Mouse (Mus musculus) kidney, embryonic 14.5 days (tissue): Measurements from ENCODE around the gene Ppp2ca. TPM values are rescaled to one million over a fixed set of nuclear protein-coding genes. Genes with fewer than 3 reads are reported as not detected.
"Not testable (repeated sequence)": the region's sequence is repeated elsewhere in the genome, so short reads cannot be mapped to it uniquely, and the experiment has no call there.

Experiments used
- ATAC-seq: fragments of 200-750 bp; cut with Nextera tagmentation; 2 replicates; pipeline ENCODE4 v1.8.0; 2017; ENCODE audit warnings: moderate number of reproducible peaks, mild to moderate bottlenecking, moderate TSS enrichment, moderate library complexity; ENCODE audit not compliant: low FRiP score, low TSS enrichment
- H3K27ac ChIP-seq: fragments of 300-500 bp; sonication (generic); 2 replicates; pipeline ENCODE4 v1.5.1; 2014; ENCODE audit warnings: low read depth, mild to moderate bottlenecking, low read length, moderate library complexity, mixed read lengths
- H3K27me3 ChIP-seq: fragments of 300-500 bp; sonication (generic); 2 replicates; pipeline ENCODE4 v1.6.1; 2014; ENCODE audit warnings: mild to moderate bottlenecking, low read length; ENCODE audit not compliant: control insufficient read depth, insufficient read depth
- H3K36me3 ChIP-seq: fragments of 300-500 bp; sonication (generic); 2 replicates; pipeline ENCODE4 v1.6.1; 2014; ENCODE audit warnings: low read length, mixed read lengths; ENCODE audit not compliant: control insufficient read depth, insufficient read depth
- H3K4me1 ChIP-seq: fragments of 300-500 bp; sonication (generic); 2 replicates; pipeline ENCODE4 v1.6.1; 2014; ENCODE audit warnings: low read length, mixed read lengths; ENCODE audit not compliant: control insufficient read depth, insufficient read depth
- H3K4me2 ChIP-seq: fragments of 300-500 bp; sonication (generic); replicated peaks from 2 replicates; pipeline ENCODE4 v1.6.1; 2014; ENCODE audit warnings: low read depth, mild to moderate bottlenecking, low read length
- H3K4me3 ChIP-seq: fragments of 300-500 bp; sonication (generic); 2 replicates; pipeline ENCODE4 v1.5.1; 2014; ENCODE audit warnings: mild to moderate bottlenecking, low read length
- H3K9ac ChIP-seq: fragments of 300-500 bp; sonication (generic); 2 replicates; pipeline ENCODE4 v1.6.1; 2014; ENCODE audit warnings: low read depth, mild to moderate bottlenecking, low read length, moderate library complexity
- H3K9me3 ChIP-seq: fragments of 300-500 bp; sonication (generic); 2 replicates; pipeline ENCODE4 v1.6.1; 2016; ENCODE audit warnings: low read length; ENCODE audit not compliant: control insufficient read depth
- WGBS: fragments of 180-500 bp; shearing (Covaris S2); extraction: QIAGEN DNeasy Blood & Tissue Kit; methylation state at CpG from one replicate; pipeline ENCODE4 v1.1.7; 2014; 5-methylcytosine and 5-hydroxymethylcytosine counted together
- polyA plus RNA-seq: library from polyadenylated mRNA; unstranded; fragments of >200 nt; fragmentation: Nextera tagmentation; extraction: Ambion mirVana; gene quantifications from 2 replicates; pipeline ENCODE4 v1.2.1, GENCODE M21; 2014

Gene Ppp2ca
- polyA plus RNA-seq, 1 experiment from 2014 or later: 110 TPM

DNA sequence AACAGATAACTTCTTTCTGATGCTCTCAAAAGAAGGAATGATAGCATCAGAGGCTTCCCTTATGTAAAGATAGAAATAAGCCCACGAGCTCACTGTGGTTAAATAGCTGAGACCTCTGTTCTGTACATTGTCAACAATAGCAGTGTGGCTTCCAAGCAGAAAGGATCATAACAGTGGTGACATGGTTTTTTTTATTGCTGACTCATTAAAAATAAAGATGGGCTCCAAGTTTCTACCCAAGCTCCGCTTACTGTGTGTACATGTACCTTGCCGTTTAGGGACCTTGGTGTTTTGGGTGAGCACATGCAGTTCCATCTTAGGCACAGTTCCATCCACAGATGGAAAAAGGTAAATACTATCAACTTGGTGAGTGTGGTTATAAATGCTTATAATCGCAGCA, 4.5 kb downstream of the Ppp2ca start:
- no peaks in the 10 kb centered on the region for H3K9me3 ChIP-seq
- H3K36me3 ChIP-seq: no peaks in the 10 kb centered on the region; the same call in 1 of the 2 replicates
- H3K27me3 ChIP-seq: no peaks in the 10 kb centered on the region
- H3K4me3 ChIP-seq: no peak overlapping the region
- H3K27ac ChIP-seq: no peak overlapping the region
- H3K4me2 ChIP-seq: no peak overlapping the region
- ATAC-seq: no peak
- peaks cover 15% of the 10 kb centered on the region for H3K4me1 ChIP-seq
- 87% methylated on average over 4 of the region's 4 CpGs for WGBS
- H3K9ac ChIP-seq: no peak overlapping the region

DNA sequence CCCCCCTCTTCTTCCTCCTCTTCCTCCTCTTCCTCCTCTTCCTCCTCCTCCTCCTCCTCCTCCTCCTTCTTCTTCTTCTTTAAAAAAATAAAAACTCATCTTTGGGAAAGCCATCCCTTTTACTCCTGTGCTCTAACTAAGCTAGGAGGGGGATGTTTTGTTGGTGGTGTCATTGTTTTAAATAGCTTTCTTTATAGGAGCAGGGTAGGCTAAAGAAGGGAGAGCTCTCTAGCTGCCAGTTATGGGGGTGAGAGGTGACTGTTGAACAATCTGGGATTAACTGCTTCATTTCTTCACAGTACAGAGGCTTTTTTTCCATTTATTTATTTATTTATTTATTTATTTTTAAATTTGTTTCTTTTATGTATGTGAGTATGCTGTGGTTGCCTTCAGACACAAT, 7.0 kb downstream of the Ppp2ca start:
- Histone ChIP-seq H3K4me3 (no peak overlapping the region), H3K9me3 (no peaks in the 10 kb centered on the region), H3K4me2 (no peak overlapping the region), H3K27ac (no peak overlapping the region), H3K36me3 (no peaks in the 10 kb centered on the region; the same call in 1 of the 2 replicates), H3K9ac (no peak overlapping the region), H3K27me3 (no peaks in the 10 kb centered on the region), H3K4me1 (peaks cover 12% of the 10 kb centered on the region)
- no peak for ATAC-seq

DNA sequence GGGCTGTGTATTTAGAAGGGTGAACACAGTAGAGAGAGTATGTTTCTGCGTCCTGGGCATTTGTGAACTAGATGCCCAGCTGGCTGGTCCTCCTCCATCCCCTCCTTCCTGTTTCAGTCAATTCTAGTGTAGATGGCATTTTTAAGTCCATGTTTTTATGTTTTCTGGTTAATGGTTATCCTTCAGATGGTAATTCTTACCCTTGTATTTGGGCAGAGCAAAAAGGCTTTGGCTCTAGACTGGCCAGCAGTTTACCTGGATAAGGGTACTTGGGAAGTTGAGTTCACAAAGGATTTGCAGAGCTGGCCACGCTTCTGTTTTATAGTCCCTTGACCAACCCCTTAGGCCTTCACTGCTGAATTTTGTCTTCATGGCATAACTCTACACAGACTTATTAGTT, 7.6 kb downstream of the Ppp2ca start:
- Histone ChIP-seq H3K27me3 (no peaks in the 10 kb centered on the region), H3K4me1 (peaks cover 10% of the 10 kb centered on the region), H3K4me3 (no peak overlapping the region), H3K27ac (no peak overlapping the region), H3K36me3 (no peaks in the 10 kb centered on the region), H3K9ac (no peak overlapping the region), H3K4me2 (no peak overlapping the region), H3K9me3 (no peaks in the 10 kb centered on the region)
- ATAC-seq: no peak
- 88% methylated on average over 2 of the region's 2 CpGs for WGBS

DNA sequence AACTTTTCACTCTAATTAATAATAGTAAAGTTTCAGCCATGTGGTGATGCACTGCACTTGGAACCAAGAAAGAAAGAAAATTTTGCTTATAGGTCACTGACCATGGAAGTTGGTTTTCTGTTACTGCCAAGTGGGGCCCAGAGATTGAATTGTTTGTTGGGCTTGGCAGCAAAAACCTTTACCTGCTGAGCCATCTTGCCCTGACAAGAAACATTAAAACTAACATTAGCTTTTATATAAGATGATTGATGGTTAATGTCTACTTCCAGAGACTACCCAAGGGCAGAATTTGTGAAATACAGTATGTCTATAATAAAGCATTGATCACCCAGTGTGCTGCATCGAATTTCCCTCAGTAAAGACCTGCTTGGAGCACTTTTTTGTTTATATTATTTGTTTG, 8.0 kb downstream of the Ppp2ca start:
- no peaks in the 10 kb centered on the region for H3K27me3 ChIP-seq
- WGBS: 90% methylated on average over 1 of the region's 1 CpGs
- H3K4me2 ChIP-seq: no peak overlapping the region
- H3K4me3 ChIP-seq: no peak overlapping the region
- no peak overlapping the region for H3K27ac ChIP-seq
- H3K36me3 ChIP-seq: no peaks in the 10 kb centered on the region
- peaks cover 7% of the 10 kb centered on the region for H3K4me1 ChIP-seq
- no peak for ATAC-seq
- no peak overlapping the region for H3K9ac ChIP-seq
- no peaks in the 10 kb centered on the region for H3K9me3 ChIP-seq

DNA sequence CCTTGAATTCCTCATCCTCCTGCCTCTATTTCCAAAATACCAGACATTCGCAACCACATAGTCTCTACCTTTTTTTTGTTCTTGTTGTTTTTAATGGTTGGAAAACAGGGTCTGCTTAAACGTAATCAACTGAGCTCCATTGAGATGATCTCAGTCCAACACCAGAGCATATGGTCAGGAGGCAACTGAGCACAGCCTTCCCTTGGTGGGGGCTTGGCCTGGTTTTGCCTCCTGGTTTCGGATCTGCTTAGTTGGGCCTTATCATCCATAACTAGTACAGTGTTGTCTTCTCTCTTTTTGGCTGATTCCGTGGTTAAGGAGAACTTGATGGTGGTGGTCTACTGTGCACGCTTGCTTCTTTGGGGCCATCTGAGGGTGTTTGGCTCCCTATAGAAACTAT, 10.3 kb downstream of the Ppp2ca start:
- no peak for ATAC-seq
- Histone ChIP-seq H3K9ac (no peak overlapping the region), H3K4me3 (no peak overlapping the region), H3K27me3 (no peaks in the 10 kb centered on the region), H3K36me3 (peaks cover 8% of the 10 kb centered on the region; the same call in 1 of the 2 replicates), H3K27ac (no peak overlapping the region), H3K9me3 (no peaks in the 10 kb centered on the region), H3K4me2 (no peak overlapping the region), H3K4me1 (0 out of 2 replicates have a peak, but pooled peaks cover 2% of the 10 kb centered on the region)
- 92% methylated on average over 5 of the region's 5 CpGs for WGBS

DNA sequence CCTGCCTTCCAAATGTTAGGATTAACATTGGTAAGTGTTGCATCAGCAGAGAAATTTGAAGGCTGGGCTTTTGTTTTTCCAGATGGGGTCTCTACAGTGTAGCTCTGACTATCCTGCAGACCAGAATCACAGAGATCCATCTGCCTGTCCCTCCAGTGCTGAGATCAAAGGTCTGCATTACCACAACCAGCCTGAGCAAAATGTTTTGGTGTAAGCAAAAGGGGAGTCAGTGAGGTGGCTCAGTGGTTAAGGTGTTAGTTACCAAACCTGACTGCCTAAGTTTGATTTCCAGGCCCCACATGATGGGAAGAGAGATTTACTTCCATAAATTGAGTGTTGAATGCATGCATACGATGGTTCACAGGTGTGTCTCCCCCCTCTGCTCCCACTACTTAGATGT, 10.9 kb downstream of the Ppp2ca start:
- Histone ChIP-seq H3K4me3 (no peak overlapping the region), H3K9me3 (no peaks in the 10 kb centered on the region), H3K4me2 (no peak overlapping the region), H3K27ac (no peak overlapping the region), H3K4me1 (0 out of 2 replicates have a peak, but pooled peaks cover 2% of the 10 kb centered on the region), H3K36me3 (peaks cover 14% of the 10 kb centered on the region), H3K9ac (no peak overlapping the region), H3K27me3 (no peaks in the 10 kb centered on the region)
- 91% methylated on average over 1 of the region's 1 CpGs for WGBS
- ATAC-seq: no peak

DNA sequence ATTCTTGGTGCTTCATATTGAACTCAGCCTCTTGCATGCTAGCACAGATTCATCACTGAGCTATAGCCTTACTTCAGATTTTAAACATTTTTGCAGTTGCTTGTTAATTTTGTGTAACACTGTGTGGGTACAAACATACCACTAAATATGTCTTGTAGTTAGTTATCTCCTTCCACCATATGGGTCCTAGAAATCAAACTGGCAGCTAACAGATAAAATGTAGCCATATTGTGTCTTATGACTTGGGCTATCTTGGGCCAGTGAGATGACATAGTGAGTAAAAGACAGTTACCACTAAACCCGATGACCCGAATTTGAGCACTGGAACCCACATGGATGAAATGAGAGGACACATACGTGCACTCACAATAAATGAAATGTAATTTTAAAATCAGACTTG, 17.0 kb downstream of the Ppp2ca start:
- H3K4me2 ChIP-seq: no peak overlapping the region
- no peak overlapping the region for H3K27ac ChIP-seq
- H3K9ac ChIP-seq: no peak overlapping the region
- no peak overlapping the region for H3K4me3 ChIP-seq
- no peaks in the 10 kb centered on the region for H3K4me1 ChIP-seq
- 92% methylated on average over 3 of the region's 3 CpGs for WGBS
- ATAC-seq: no peak
- peaks cover 4% of the 10 kb centered on the region; the same call in 1 of the 2 replicates for H3K9me3 ChIP-seq
- no peaks in the 10 kb centered on the region for H3K27me3 ChIP-seq
- peaks cover 73% of the 10 kb centered on the region for H3K36me3 ChIP-seq

DNA sequence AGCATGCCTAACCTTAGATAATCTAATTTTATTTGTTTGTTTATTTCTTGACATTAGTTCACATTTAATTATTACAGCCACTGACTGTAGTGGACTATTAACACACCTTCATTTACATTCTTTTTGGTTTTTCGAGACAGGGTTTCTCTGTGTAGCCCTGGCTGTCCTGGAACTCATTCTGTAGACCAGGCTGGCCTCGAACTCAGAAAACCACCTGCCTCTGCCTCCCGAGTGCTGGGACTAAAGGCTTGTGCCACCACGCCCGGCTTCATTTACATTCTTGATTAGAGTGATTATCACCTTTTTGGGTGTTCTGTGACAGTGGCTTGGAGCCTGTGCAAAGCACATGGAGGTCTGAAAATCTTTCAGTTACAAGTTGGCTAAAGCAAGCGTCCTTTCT, 17.6 kb downstream of the Ppp2ca start:
- H3K4me2 ChIP-seq, H3K27ac ChIP-seq, H3K27me3 ChIP-seq, H3K9me3 ChIP-seq, H3K9ac ChIP-seq, H3K4me3 ChIP-seq, ATAC-seq, H3K4me1 ChIP-seq: not testable (repeated sequence)
- WGBS: 96% methylated on average over 6 of the region's 6 CpGs
- H3K36me3 ChIP-seq: peaks cover 77% of the 10 kb centered on the region

DNA sequence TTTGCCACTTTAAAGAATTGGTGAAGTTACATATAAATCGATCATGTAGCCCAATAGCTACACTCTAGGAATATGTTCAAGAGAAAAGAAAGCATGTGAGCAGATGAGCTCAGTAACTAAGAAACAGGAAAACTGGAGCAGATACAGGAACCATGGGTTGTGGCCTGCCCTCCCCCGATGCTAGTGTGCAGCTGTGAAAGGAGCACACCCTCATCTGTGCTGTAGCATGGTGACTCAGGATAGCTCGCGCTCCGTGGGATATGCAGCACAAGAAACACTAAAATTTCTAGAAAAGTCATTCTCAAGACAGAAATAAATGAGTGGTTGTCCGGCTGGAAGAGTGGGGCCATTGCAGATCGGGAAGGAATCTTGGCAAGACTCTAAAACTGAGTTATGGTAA, 18.7 kb downstream of the Ppp2ca start:
- H3K36me3 ChIP-seq: peaks cover 88% of the 10 kb centered on the region
- no peak overlapping the region for H3K9ac ChIP-seq
- ATAC-seq: no peak
- H3K27me3 ChIP-seq: no peaks in the 10 kb centered on the region
- H3K4me3 ChIP-seq: no peak overlapping the region
- no peak overlapping the region for H3K27ac ChIP-seq
- no peak overlapping the region for H3K4me2 ChIP-seq
- H3K9me3 ChIP-seq: peaks cover 4% of the 10 kb centered on the region; the same call in 1 of the 2 replicates
- WGBS: 97% methylated on average over 7 of the region's 7 CpGs
- no peaks in the 10 kb centered on the region for H3K4me1 ChIP-seq

DNA sequence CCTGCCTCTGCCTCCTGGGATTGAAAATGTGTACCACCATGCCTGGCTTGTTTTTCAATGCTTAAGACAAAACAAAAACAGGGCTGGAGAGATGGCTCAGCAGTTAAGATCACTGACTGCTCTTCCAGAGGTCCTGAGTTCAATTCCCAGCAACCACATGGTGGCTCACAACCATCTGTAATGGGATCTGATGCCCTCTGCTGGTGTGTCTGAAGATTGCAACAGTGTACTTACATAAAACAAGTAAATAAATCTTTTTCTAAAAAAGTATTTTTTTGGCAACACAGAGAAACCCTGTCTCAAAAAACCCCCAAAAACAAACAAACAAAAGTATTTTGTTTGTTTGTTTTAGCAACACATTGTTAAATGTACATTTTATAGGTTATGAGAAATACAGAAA, 21.9 kb downstream of the Ppp2ca start:
- H3K36me3 ChIP-seq: peaks cover 96% of the 10 kb centered on the region
- not testable (repeated sequence) for H3K4me2 ChIP-seq, H3K4me3 ChIP-seq, H3K9me3 ChIP-seq, H3K27ac ChIP-seq, H3K4me1 ChIP-seq, H3K27me3 ChIP-seq, ATAC-seq, H3K9ac ChIP-seq
